Mouse (Mus musculus) R1 (cell line): ENCODE measurements at regions not wholly inside any gene's neighbourhood (a gene's known extent, or its start where the extent isn't known, plus 50 kb on each side); places are given as distances from the start of the nearest gene placed in this dataset.
"Not testable (repeated sequence)": the region's sequence is repeated elsewhere in the genome, so short reads cannot be mapped to it uniquely, and the experiment has no call there.

Experiments used
- DNase-seq: peaks from one replicate; pipeline ENCODE4 v3.0.0-alpha.2; 2018; ENCODE audit warnings: low read depth, low spot score

DNA sequence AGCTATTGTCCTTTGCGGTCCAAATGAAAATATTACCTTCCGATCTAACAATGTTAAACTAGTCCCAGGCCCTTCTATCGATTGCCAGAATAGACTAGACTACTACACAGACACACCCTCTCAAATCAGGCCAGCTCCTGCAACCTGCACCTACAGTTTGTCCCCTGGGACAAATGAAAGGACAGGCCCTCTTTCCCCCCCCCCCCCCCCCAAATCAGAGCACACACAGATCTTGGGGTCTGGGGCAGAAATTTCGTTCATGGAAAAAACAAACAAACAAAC is 77.8 kb downstream of the BC107364 start:
- DNase-seq: not testable (repeated sequence)

DNA sequence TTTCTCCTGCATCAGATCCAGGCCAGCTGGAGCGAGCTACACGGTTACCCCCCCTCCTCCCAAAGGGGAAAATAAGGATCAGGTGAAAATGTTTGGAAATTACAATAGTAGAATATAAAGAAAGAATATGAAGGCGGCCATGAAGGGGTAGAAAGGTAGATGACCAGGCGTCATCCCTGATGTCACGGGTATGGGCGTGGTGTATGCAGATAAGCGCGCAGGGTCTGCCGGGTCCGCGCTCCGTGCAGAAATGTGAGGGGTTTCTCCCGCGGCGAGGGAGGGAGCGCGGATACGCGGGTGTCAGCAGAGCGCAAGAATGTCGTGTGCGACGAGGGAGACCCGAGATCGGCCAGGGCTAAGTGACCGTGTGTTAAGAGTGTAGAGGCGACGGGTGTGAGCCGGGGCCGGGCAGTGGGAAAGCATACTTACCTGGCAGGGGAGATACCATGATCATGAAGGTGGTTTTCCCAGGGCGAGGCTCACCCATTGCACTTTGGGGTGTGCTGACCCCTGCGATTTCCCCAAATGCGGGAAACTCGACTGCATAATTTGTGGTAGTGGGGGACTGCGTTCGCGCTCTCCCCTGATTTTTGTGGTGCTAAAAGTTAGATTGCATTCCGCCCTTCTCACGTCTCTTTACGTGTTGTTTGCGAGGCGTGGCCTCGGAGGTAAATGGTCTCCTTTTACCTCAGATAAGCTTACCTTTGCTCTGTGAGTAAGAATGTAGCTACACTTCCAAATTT is 78.3 kb downstream of the BC107364 start:
- DNase-seq: not testable (repeated sequence)

DNA sequence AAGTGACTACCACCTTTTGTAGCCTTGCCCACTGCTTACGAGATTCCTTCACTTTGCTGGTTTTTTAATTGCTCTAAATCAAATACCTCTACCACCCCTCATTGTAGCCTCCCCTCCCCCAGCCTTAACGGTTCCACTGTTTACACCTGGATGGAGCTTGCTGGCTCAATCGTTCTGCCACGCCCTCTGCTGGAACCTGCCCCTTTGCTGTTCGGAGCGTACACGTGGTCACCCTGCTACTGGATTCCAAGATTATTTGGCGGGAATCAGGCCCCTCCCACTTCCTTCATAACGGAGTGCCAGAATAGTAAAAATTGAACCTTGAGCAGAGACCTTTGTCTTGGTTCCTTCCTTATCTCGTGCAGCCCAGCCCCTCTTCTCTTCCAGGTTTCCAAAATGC is 68.8 kb upstream of the Fcgr1 start:
- not testable (repeated sequence) for DNase-seq

DNA sequence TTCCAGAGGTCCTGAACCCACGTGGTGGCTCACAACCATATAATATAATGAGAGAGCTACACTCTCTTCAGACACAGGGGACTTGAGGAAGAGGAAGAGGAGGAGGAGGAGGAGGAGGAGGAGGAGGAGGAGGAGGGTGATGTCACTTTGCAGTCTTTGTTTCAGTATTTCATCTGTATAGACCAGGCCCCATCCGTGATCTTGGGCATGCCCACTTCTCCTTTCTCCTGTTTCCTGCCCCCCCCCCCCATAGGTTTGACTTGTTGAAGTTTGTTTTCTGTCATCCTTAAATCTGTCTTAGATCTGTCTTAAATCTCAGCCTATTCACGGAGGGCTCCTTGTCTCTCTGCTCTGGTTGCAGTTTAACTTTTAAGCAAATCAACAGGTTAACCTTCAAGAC is 67.0 kb upstream of the Fcgr1 start:
- no peak for DNase-seq

DNA sequence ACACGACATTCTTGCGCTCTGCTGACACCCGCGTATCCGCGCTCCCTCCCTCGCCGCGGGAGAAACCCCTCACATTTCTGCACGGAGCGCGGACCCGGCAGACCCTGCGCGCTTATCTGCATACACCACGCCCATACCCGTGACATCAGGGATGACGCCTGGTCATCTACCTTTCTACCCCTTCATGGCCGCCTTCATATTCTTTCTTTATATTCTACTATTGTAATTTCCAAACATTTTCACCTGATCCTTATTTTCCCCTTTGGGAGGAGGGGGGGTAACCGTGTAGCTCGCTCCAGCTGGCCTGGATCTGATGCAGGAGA is 66.4 kb upstream of the Fcgr1 start:
- not testable (repeated sequence) for DNase-seq

DNA sequence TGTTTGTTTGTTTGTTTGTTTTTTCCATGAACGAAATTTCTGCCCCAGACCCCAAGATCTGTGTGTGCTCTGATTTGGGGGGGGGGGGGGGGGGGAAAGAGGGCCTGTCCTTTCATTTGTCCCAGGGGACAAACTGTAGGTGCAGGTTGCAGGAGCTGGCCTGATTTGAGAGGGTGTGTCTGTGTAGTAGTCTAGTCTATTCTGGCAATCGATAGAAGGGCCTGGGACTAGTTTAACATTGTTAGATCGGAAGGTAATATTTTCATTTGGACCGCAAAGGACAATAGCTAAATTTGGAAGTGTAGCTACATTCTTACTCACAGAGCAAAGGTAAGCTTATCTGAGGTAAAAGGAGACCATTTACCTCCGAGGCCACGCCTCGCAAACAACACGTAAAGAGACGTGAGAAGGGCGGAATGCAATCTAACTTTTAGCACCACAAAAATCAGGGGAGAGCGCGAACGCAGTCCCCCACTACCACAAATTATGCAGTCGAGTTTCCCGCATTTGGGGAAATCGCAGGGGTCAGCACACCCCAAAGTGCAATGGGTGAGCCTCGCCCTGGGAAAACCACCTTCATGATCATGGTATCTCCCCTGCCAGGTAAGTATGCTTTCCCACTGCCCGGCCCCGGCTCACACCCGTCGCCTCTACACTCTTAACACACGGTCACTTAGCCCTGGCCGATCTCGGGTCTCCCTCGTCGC is 65.9 kb upstream of the Fcgr1 start:
- DNase-seq: not testable (repeated sequence)

DNA sequence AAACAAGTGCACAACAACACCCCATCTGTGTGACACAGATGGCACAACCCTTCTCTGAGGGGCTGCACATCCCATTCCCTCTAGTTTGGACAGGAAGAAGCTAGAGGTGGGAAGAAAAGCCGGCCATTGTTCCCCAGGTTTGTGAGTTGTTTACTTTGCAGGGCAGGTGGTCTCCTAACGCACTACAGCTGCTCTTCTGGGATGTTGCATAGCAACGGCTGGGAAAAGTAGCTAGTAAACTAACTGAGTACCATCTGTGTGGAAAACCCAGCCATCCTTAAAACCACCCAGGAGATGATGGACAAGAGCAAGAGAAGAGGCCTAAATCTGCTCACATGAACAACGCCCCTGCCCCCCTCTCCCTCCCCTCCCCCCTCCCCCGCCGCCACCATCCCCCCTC is 57.9 kb upstream of the Fcgr1 start:
- DNase-seq: not testable (repeated sequence)

DNA sequence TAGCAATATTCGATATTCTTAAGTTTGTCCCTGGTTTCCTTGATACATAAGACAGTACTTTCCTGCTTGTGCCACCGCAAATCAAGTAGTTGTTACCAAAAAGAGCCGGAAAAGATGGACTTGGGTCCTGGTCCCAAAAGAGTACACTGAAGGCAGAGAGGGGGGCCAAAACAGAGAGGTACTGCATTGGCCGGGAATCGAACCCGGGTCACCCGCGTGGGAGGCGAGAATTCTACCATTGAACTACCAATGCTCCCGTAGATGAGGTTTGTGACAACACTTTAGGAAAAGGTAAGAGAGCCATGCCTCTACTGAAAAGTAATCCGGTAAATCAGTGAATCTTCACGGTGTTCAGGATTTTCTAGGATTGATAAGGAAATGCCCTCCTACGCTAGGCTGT is 57.2 kb upstream of the Fcgr1 start:
- DNase-seq: not testable (repeated sequence)

DNA sequence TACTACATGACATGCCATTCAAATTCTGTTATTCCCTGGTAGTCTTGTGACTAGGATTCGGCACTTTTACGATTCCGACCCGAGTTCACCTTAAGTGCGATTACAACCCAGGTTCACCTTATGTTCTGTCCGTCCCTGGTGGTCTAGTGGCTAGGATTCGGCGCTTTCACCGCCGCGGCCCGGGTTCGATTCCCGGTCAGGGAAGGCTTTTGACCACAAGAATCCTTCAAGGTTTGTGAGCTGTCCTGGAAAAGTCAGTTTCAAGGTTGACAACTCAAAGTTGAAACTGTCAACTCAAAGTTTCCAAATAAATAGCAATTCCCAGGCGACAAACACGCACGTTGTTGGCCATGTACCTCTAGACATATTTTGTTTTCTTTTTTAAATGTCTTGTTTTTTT is 52.8 kb upstream of the Fcgr1 start:
- DNase-seq: not testable (repeated sequence)

DNA sequence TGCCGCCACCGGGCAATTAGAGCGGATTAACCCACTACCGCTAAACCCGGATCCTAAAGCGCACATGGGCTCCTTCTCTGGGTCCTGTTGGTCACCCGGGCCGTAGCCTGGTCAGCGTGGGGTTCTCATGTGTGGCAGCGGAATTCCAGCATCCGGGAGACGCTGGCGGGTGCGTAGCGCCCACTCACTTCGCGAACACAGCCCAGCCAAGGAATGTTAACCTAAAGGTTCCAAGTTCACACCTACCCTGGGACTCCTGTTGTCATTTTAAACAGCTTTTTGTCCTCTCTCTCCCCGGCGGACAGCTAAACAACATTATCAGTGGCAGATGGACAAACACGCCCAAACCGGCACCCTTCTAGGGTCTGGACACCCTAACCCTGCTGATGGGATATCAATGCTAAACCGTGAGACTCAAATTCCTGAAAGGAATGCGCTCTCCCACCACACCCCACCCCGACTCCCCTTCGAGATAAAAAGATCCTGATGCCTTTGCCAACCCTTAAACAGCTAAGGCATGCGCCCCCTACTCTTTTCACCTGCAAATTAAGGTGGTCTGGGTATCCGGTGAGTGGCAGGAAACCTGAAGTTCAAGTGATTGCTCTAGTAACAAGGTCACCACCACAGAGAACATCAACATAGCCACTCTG is 49.8 kb upstream of the Fcgr1 start:
- peak; percentile 95 for DNase-seq
